Mouse (Mus musculus) olfactory bulb, adult 2 months (tissue): ENCODE data around the gene Notch4. TPM values are rescaled to one million over a fixed set of nuclear protein-coding genes. Genes with fewer than 3 reads are reported as not detected.

Experiments used
- H3K27ac ChIP-seq: fragments of 200-500 bp; 2 replicates; pipeline ENCODE4 v1.5.1; 2012; ENCODE audit warnings: low read depth, low read length; ENCODE audit not compliant: insufficient read depth
- H3K4me1 ChIP-seq: fragments of 200-500 bp; 2 replicates; pipeline ENCODE4 v1.6.1; 2012; ENCODE audit warnings: low read length; ENCODE audit not compliant: control insufficient read depth, insufficient read depth
- H3K4me3 ChIP-seq: fragments of 200-500 bp; 2 replicates; pipeline ENCODE4 v1.5.1; 2012; ENCODE audit warnings: mild to moderate bottlenecking, low read depth, low read length, moderate library complexity; ENCODE audit not compliant: insufficient read depth
- CTCF ChIP-seq: fragments of 200-500 bp; IDR thresholded peaks from 2 replicates; pipeline ENCODE4 v1.5.1; 2012; ENCODE audit warnings: low read depth, mild to moderate bottlenecking, low read length, moderate library complexity; ENCODE audit not compliant: insufficient read depth
- POLR2A ChIP-seq: fragments of 200-500 bp; IDR thresholded peaks from 2 replicates; pipeline ENCODE4 v1.6.1; 2012; ENCODE audit warnings: mild to moderate bottlenecking, low read depth, low read length, moderate library complexity; ENCODE audit not compliant: insufficient read depth
- WGBS: fragments of 180-500 bp; shearing (Covaris S2); methylation state at CpG from one replicate; pipeline ENCODE4 v1.1.7; 2018; 5-methylcytosine and 5-hydroxymethylcytosine counted together
- polyA plus RNA-seq: library from polyadenylated mRNA; stranded (reverse); fragments of >200 nt; gene quantifications from 2 replicates; pipeline ENCODE4 v1.2.4, GENCODE M21; 2012; ENCODE audit warnings: low replicate concordance; ENCODE audit not compliant: missing spikeins, insufficient read depth, insufficient read length

The Notch4 gene
- polyA plus RNA-seq, 1 experiment: not detected

- WGBS: 95% methylated on average over 8 of the region's 8 CpGs
- Histone ChIP-seq H3K4me3 (no peak overlapping the region), H3K4me1 (peaks cover 15% of the 10 kb centered on the region), H3K27ac (no peak overlapping the region)
- no peak for TF ChIP-seq CTCF
- TF ChIP-seq POLR2A: no peak
Observed at GRCm38 (mm10) chr17:34583819-34584218, 19.8 kb downstream of the Notch4 start.

GRCm38 (mm10) chr17:34585121-34585520 lies 21.1 kb downstream of the Notch4 start:
- peaks cover 16% of the 10 kb centered on the region for H3K4me1 ChIP-seq
- H3K27ac ChIP-seq: no peak overlapping the region
- WGBS: 73% methylated on average over 8 of the region's 8 CpGs
- TF ChIP-seq CTCF: no peak
- no peak for TF ChIP-seq POLR2A
- no peak overlapping the region for H3K4me3 ChIP-seq

- peaks cover 26% of the 10 kb centered on the region for H3K4me1 ChIP-seq
- WGBS: 21% methylated on average over 32 of the region's 32 CpGs
- TF ChIP-seq POLR2A (no peak), CTCF (no peak)
- H3K4me3 ChIP-seq: peak overlapping the region; percentile 76
- H3K27ac ChIP-seq: peak overlapping the region; percentile 96
Observed at GRCm38 (mm10) chr17:34585877-34586771, 22.1 kb downstream of the Notch4 start.

- TF ChIP-seq POLR2A (no peak), CTCF (no peak)
- peak overlapping the region; percentile 76 for H3K4me3 ChIP-seq
- H3K27ac ChIP-seq: peak overlapping the region; percentile 96
- WGBS: under 1% methylated on average over 38 of the region's 38 CpGs
- peaks cover 33% of the 10 kb centered on the region for H3K4me1 ChIP-seq
Observed at GRCm38 (mm10) chr17:34586796-34587422, 22.8 kb downstream of the Notch4 start.

GRCm38 (mm10) chr17:34587423-34587811 lies 23.3 kb downstream of the Notch4 start:
- TF ChIP-seq POLR2A (peak; percentile 99), CTCF (no peak)
- Histone ChIP-seq H3K27ac (peak overlapping the region; percentile 96), H3K4me3 (peak overlapping the region; percentile 76), H3K4me1 (peaks cover 33% of the 10 kb centered on the region)
- under 1% methylated on average over 49 of the region's 50 CpGs for WGBS

GRCm38 (mm10) chr17:34587814-34588213 lies 23.7 kb downstream of the Notch4 start:
- Histone ChIP-seq H3K27ac (peak overlapping the region; percentile 95), H3K4me3 (peak overlapping the region; percentile 76), H3K4me1 (peaks cover 33% of the 10 kb centered on the region)
- no peak for TF ChIP-seq POLR2A
- no peak for TF ChIP-seq CTCF
- 2% methylated on average over 19 of the region's 19 CpGs for WGBS

- Histone ChIP-seq H3K4me3 (no peak overlapping the region), H3K4me1 (peaks cover 38% of the 10 kb centered on the region), H3K27ac (no peak overlapping the region)
- WGBS: 85% methylated on average over 3 of the region's 3 CpGs
- TF ChIP-seq CTCF (no peak), POLR2A (no peak)
Observed at GRCm38 (mm10) chr17:34588767-34589166, 24.7 kb downstream of the Notch4 start.

GRCm38 (mm10) chr17:34589206-34589605 lies 25.1 kb downstream of the Notch4 start:
- no peak overlapping the region for H3K27ac ChIP-seq
- no peak overlapping the region for H3K4me3 ChIP-seq
- 73% methylated on average over 7 of the region's 7 CpGs for WGBS
- peaks cover 43% of the 10 kb centered on the region for H3K4me1 ChIP-seq
- TF ChIP-seq CTCF: no peak
- TF ChIP-seq POLR2A: no peak

GRCm38 (mm10) chr17:34589681-34590101 lies 25.6 kb downstream of the Notch4 start, which contains the start of gene Gpsm3:
TSS of gene Gpsm3 (plus strand) at chr17:34589806.
- H3K27ac ChIP-seq: no peak within 1 kb of the TSS
- TF ChIP-seq CTCF (no peak), POLR2A (no peak)

More at GRCm38 (mm10) chr17:34589681-34590101, 25.6 kb downstream of the Notch4 start, which contains the start of gene Gpsm3:
- peaks cover 47% of the 10 kb centered on the region for H3K4me1 ChIP-seq
- 0 out of 2 replicates have a peak within 1 kb of the TSS, but pooled peaks have one; percentile 21 for H3K4me3 ChIP-seq
- 55% methylated on average over 7 of the region's 7 CpGs for WGBS
